Mouse (Mus musculus): ENCODE measurements around the gene Rab40c.
A peak's percentile ranks its signal among the peaks of the same experiment; 100 is the strongest.

The Rab40c gene

GRCm38 (mm10) chr17:25919144-25919785, at the start of gene Rab40c:
Gene Rab40c (minus strand): TSS chr17:25919727.
- DNase-seq: peak; percentile 68 to 77

DNA sequence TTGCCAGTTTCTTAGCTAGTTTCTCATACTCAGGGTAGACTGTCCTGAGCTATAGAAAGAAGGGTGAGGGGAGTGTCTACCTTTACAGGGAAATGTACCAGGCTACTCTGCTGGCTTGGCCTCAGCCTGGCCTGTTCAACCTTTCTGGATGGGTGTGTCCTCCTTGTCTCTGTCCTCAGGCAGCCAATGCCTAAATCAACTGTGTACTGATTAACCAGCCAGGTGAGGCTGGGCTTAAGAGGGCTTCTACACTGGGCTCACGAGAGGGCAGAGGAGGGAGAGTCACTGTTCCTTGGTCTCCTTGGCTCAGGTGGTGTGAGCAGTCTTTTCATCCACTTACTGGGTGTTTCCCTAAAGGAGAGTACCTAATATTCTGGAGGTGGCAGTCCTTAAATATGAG, 48.6 kb upstream of the Rab40c start:
- DNase-seq: no peak

- DNase-seq: peak; percentile 66 to 73
These were observed 48.1 kb upstream of the Rab40c start for GRCm38 (mm10) chr17:25967652-25968051.

GRCm38 (mm10) chr17:25964271-25964670, 44.7 kb upstream of the Rab40c start:
- DNase-seq: no peak

GRCm38 (mm10) chr17:25962413-25962905, 42.9 kb upstream of the Rab40c start:
- DNase-seq: no peak

- DNase-seq: no peak
These were observed 42.0 kb upstream of the Rab40c start for GRCm38 (mm10) chr17:25961566-25961965.

- DNase-seq: no peak
These were observed 40.3 kb upstream of the Rab40c start for GRCm38 (mm10) chr17:25959630-25960467.

- DNase-seq: peak; percentile 80 to 84
These were observed 39.4 kb upstream of the Rab40c start for GRCm38 (mm10) chr17:25958771-25959494.

GRCm38 (mm10) chr17:25957586-25958051, 38.1 kb upstream of the Rab40c start:
- peak; percentile 89 to 91 for DNase-seq

DNA sequence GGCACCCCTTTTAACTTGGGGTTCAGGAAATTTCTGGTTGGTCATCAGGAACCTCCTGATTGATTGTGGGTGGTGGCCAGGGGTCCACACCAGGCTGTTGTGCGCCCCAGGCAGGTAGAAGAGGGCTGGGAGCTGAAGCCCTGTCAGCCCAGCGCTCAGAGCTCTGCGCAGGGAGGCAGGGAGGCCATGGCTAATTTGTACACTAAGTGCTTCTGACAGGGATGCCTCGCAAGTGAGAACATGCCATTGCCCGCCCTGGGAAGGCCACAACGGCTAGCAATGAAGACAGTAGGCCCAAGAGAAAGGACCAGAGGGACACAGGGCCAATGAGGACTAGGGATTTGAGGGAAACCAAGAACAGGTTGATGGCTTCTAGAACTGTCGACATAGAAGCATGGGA, 37.1 kb upstream of the Rab40c start:
- DNase-seq: peak; percentile 74 to 76

GRCm38 (mm10) chr17:25956201-25956600, 36.7 kb upstream of the Rab40c start:
- DNase-seq: peak; percentile 91 to 93

GRCm38 (mm10) chr17:25955736-25956135, 36.2 kb upstream of the Rab40c start:
- no peak for DNase-seq

DNA sequence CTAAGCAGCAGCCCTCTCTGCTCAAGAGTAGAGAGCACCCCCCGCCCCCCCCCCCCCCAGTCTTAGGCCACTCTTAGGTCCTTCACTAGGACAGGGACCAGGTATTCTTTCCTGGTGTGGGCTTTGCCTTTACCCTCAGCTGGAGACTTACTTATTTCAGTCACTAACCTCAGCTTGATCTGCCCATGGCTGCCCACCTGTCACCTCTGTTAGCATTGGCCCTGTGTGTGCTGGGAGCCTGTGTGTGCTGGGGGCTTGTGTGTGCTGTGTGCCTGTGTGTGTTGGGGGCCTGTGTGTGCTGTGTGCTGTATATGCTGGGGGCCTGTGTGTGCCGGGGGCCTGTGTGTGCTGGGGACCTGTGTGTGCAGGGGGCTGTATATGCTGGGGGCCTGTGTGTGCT, 35.1 kb upstream of the Rab40c start:
- no peak for DNase-seq

- peak; percentile 83 to 86 for DNase-seq
These were observed 33.6 kb upstream of the Rab40c start for GRCm38 (mm10) chr17:25953161-25953560.

DNA sequence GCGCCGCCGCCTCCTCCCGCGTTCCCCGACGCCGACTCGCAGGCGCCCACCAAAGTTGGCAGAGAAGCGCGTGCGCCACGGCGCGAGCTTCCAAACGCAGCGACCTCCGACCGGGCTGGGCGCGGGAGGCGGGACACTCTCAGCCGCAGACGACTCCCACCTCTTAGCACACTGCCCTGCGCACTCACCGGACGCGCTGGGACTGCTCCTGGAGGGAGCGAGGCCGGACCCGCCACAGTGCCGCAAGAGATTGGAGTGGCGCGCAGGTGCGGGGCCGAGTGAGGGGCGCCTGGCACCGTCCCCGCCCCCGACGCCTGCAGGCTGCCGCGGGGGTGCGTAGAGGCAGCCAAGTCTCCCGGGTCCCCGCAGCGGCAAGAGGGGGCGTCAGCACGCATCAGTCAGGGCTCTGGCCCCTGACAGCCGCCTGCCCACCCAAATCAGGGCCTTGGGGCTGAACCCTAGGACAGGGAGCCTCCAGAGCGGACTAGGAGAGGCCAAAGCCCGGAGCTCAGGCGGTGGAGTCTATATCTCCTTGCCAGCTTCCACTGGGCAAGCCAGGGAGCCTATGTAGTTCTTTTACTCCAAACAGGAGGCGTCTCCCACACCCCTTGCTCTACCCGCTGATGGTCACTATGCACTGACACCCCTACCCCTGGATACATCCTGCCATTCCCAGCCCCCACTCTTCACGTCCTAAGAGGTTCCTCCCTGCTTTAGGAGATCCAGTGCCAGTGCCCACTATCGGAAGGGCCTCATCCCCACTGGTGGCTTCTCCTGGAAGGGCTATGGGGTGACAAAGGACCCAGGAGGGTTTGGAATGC, 32.5 kb upstream of the Rab40c start, which contains the start of gene A930017K11Rik:
Gene A930017K11Rik (minus strand): TSS at position 763 of the 821 bp plus-strand sequence.
- peak; percentile 58 to 63 for DNase-seq

DNA sequence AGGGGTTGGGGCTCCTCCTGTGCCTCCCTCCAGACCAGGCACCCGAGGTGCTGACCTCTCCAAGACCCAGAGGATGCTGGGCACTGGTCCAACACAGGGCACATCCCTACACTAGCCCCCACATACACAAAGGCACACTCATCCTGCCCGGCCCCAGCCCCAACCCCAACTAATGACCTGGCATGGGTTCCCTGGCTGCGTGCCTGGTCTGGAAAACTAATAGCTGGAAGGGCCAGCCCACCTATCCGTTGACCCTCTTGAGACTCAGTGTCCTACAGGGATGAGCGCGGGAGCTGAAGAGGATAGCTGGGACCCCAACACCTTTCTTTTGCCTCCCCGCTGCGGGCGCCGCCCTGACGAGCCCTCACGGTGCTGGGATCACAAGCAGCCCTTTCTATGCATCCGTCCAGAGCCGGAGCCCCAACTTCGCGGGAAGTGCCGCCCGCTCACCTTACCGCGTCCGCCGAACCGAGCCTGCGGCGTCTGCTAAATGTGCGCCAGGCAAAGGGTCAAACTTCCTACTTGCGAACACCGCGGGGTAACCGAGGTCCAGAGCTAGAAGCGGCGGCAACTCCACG, 31.8 kb upstream of the Rab40c start:
- peak; percentile 76 to 78 for DNase-seq

DNA sequence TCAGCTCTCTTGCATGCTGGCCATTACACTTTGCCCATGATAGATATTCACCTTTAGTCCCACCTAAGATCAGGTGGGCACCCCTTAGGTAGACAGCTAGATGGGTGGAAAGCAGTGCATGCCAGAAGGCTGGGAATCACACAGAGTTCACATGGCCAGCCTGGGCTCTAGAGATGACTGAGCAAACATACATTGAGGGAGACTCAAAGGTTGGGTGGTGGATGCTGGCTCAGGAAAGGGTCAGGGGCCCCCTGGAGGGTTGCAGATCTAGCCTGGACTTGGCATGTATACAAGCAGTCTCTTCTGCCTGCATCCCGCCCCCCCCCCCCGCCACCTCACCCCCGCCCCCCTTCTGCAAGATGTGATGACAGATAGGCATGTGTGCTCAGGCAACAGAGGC, 31.2 kb upstream of the Rab40c start:
- peak in 1 of 2 experiments; percentile 47 for DNase-seq

- peak; percentile 62 to 67 for DNase-seq
These were observed 30.5 kb upstream of the Rab40c start for GRCm38 (mm10) chr17:25949981-25950380.

DNA sequence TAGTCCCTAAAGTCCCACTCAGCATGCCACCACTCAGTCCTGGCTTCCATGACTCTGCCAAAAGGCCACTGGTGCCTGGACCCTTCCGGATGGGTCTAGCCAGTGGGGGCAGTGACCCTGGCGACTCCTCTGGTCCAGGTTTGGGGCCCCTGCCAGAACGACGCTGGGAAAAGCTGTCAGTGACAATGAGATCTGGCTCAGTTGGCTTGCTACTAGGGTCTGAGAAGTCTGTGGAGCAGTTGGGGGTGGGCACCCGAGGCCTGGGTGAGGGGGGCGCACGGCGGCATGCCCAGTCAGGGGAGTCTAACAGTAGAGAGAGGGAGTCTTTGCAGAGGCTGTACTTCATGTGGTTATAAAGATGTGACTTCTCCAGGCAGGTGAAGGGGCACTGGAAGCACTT, 28.5 kb upstream of the Rab40c start:
- peak; percentile 71 to 82 for DNase-seq

- DNase-seq: peak in 1 of 2 experiments; percentile 33
These were observed 28.0 kb upstream of the Rab40c start for GRCm38 (mm10) chr17:25947576-25947975.

DNA sequence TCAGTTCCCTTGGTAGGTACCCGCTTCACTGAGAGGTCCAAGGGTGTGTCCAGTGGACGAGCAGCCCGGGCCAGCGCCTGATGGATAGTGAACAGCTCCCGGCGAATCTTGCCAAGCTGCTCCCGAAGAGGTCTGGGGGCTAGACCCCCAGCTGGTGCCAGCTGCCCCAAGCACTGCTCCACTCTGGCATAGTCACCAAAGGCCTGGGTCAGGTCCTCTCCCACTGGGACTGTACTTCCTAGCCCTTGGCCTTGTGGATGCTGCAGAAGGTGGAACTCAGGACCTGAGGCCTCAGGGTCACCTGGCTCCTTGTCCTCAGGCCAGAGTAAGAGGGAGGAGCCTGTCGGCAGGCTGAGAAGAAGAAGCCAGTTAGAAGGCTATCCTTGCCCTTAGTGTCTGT, 27.4 kb upstream of the Rab40c start:
- peak in 1 of 2 experiments; percentile 27 for DNase-seq

DNA sequence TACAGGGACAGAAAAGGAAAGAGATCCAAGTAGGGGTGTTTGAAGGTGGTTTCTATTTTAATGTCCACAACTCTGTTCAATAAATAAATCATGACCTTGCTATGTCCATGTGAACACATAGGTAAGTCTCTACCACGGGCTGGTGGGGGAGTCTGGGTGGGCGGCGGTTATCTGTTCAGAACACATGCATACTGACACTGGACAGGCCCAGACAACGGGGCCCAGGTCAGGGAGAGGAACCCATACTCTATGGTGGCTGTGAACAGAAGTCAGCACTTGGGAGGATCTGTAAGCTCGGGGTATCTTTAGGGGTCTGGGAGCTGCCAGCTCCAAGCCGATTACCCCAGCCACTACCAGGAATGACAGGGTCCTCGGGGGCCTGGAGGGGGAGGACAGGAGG, 26.8 kb upstream of the Rab40c start:
- no peak for DNase-seq

All from cerebellum, postnatal 10 days (tissue).